Mouse (Mus musculus): Measurements from ENCODE around the gene Hephl1. TPM values are rescaled to one million over a fixed set of nuclear protein-coding genes. Genes with fewer than 3 reads are reported as not detected.
A peak's percentile ranks its signal among the peaks of the same experiment; 100 is the strongest.

Gene Hephl1
- polyA plus RNA-seq, 1 experiment from 2014 or later: 0.04 TPM

DNA sequence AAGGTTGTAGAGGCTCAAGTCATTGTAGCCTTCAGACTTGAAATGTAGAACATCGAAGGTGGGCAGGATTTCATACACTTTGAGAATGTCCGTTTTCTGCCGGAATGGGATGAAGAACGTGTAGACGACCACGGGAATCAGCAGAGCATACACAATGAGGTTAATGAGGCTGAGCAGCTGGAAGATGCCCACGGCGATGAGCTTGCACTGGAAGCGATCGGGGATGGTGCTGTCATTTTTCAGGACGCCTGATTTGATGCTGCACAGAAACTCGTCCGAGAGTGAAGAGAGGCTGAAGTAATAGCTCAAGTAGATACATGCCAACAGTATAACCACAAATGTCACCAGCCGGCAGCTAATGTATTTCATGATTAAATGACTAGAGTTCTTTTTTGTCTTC lies 104.3 kb downstream of the Hephl1 start:
- Histone ChIP-seq H3K4me1 (peaks cover 16% of the 10 kb centered on the region), H3K27ac (replicated peaks) (no peak overlapping the region), H3K9me3 (replicated peaks) (no peaks in the 10 kb centered on the region), H3K27me3 (replicated peaks) (no peaks in the 10 kb centered on the region), H3K36me3 (peaks cover 34% of the 10 kb centered on the region), H3K4me2 (no peak overlapping the region), H3K9ac (replicated peaks) (no peak overlapping the region), H3K4me3 (replicated peaks) (no peak overlapping the region)
- 68% methylated on average over 14 of the region's 14 CpGs for WGBS
- no peak for ATAC-seq (ENCODE audit: low FRiP score)

DNA sequence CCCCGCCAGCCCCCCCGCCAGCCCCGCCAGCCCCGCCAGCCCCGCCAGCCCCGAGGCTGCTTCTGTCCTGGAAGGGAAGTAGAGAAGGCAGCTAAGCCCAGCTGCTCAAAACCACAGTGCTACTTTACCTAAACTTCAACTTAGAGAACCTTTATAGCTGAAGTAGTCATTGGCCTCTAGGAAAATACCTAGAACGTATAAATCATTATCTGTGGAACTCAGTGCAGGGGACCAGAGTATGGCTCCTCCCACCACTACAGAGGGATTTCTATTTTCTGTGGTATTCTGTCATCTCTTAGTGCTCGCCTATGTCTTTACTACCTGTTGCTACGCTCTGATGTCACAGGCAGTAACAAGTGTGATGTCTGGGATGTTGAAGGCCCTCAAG lies 107.6 kb downstream of the Hephl1 start:
- Histone ChIP-seq H3K4me1 (peaks cover 16% of the 10 kb centered on the region), H3K9ac (replicated peaks) (no peak overlapping the region), H3K4me3 (replicated peaks) (no peak overlapping the region), H3K27me3 (replicated peaks) (no peaks in the 10 kb centered on the region), H3K9me3 (replicated peaks) (no peaks in the 10 kb centered on the region), H3K36me3 (peaks cover 35% of the 10 kb centered on the region), H3K4me2 (peak overlapping the region; percentile 30), H3K27ac (replicated peaks) (no peak overlapping the region)
- 46% methylated on average over 9 of the region's 9 CpGs for WGBS
- ATAC-seq (ENCODE audit: low FRiP score): no peak

DNA sequence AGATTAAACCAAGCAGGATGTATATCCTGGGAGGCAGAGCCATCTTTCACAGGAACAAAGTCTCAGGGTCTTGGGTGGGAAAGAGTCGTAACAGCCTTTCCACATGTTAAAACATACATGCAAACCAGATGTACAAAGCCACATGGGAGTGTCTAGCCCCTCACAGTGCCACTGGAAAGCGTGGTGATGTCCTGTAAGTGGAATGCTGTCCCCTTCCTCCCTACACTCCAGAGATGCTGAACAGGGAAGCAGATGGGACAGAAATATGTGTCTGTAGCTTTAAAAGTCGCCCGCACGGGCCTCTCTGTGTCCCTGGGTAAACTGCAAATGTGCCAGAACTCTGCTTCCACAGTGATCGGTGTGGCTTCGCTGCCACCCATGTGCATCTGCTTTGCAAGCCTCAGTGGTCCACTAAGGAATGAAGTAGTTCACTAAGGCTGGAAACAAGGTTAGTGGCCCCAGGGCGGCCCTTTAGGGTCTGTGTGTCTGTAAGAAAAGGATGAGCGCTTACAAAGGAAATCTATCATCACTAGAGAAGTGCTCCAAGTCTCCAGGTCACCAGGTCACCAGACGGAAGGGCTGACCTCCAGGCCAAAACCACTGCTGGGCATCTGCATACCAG lies 108.1 kb downstream of the Hephl1 start:
- H3K4me2 ChIP-seq: peak overlapping the region; percentile 30
- H3K27me3 ChIP-seq (replicated peaks): no peaks in the 10 kb centered on the region
- peaks cover 32% of the 10 kb centered on the region for H3K36me3 ChIP-seq
- ATAC-seq (ENCODE audit: low FRiP score): peak; percentile 40; the same call in 1 of the 2 replicates
- H3K27ac ChIP-seq (replicated peaks): peak overlapping the region; percentile 48
- no peaks in the 10 kb centered on the region for H3K9me3 ChIP-seq (replicated peaks)
- no peak overlapping the region for H3K4me3 ChIP-seq (replicated peaks)
- 0 out of 2 replicates have a peak overlapping the region, but pooled peaks have one; percentile 7 for H3K9ac ChIP-seq (replicated peaks)
- WGBS: 14% methylated on average over 10 of the region's 10 CpGs
- peaks cover 16% of the 10 kb centered on the region for H3K4me1 ChIP-seq

DNA sequence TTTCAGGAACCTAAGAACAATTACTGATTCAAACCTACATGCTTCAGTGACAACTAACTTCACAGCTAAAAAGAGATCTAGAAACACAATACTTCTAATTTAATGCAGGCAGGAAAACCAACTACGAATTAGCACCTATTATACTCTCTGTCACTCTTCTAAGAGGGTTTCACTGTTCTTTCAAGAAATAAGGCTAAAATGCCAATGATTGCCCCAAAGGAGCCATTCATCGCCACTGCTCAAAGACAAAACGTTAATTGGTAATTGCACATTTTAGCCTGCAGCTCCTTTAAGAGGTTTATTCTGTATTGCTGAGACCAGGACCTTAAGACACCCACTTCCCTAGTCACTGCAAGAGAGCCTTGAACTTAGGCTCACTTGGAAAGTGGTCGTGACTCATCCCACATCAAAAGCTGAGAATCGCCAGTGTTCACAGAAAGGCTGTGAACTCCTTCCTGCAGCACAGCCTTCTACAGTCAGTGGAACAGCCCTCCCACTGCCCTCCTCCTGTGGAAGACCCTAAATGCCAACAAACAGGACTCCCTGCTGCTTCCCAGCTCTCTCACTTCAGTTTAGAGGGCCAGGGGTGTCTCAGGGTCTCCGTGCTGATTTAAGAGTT lies 108.8 kb downstream of the Hephl1 start:
- H3K27me3 ChIP-seq (replicated peaks): no peaks in the 10 kb centered on the region
- H3K9me3 ChIP-seq (replicated peaks): no peaks in the 10 kb centered on the region
- WGBS: 12% methylated on average over 6 of the region's 6 CpGs
- H3K9ac ChIP-seq (replicated peaks): no peak overlapping the region
- peak; percentile 30; the same call in 1 of the 2 replicates for ATAC-seq (ENCODE audit: low FRiP score)
- H3K27ac ChIP-seq (replicated peaks): peak overlapping the region; percentile 48
- H3K36me3 ChIP-seq: peaks cover 32% of the 10 kb centered on the region
- H3K4me2 ChIP-seq: no peak overlapping the region
- H3K4me3 ChIP-seq (replicated peaks): no peak overlapping the region
- peaks cover 16% of the 10 kb centered on the region for H3K4me1 ChIP-seq

Other genes with a start within 250 kb of the Hephl1 start
- 1.9 TPM in 1 of 2 replicates, not detected in the other for gene Izumo1r, start 208.2 kb downstream of the Hephl1 start, polyA plus RNA-seq (2015; fragmentation: Nextera tagmentation; extraction: Ambion mirVana)
- gene Panx1, start 66.6 kb downstream of the Hephl1 start, polyA plus RNA-seq (2015; fragmentation: Nextera tagmentation; extraction: Ambion mirVana): 138 and 164 TPM in 2 replicates
- 37.6 and 41.1 TPM in 2 replicates for gene Vstm5, start 126.9 kb upstream of the Hephl1 start, polyA plus RNA-seq (2015; fragmentation: Nextera tagmentation; extraction: Ambion mirVana)
- gene Med17, start 167.8 kb upstream of the Hephl1 start, polyA plus RNA-seq (2015; fragmentation: Nextera tagmentation; extraction: Ambion mirVana): 27.9 and 28.9 TPM in 2 replicates
- 57.9 and 58.2 TPM in 2 replicates for gene Taf1d, start 194.1 kb upstream of the Hephl1 start, polyA plus RNA-seq (2015; fragmentation: Nextera tagmentation; extraction: Ambion mirVana)
- 14.0 and 15.7 TPM in 2 replicates for gene 4931406C07Rik, start 194.3 kb upstream of the Hephl1 start, polyA plus RNA-seq (2015; fragmentation: Nextera tagmentation; extraction: Ambion mirVana)
- 11.6 and 13.1 TPM in 2 replicates for gene Cep295, start 245.7 kb upstream of the Hephl1 start, polyA plus RNA-seq (2015; fragmentation: Nextera tagmentation; extraction: Ambion mirVana)

All from neural tube, embryonic 15.5 days (tissue).